Mouse (Mus musculus) MEL (cell line): ENCODE measurements around the gene Grik5.

Source experiments
- CTCF ChIP-seq, 3 experiments: IDR thresholded peaks in 2 of 3; conservative IDR thresholded peaks in 1 of 3; 2 replicates each; pipeline ENCODE4 v1.5.1; 2011 to 2012; ENCODE audit warnings: low read length in 3 of 3, low read depth in 2 of 3, mild to moderate bottlenecking in 2 of 3, improper control_type of control experiment in 1 of 3, inconsistent platforms in 1 of 3, mixed read lengths in 1 of 3, moderate library complexity in 1 of 3; ENCODE audit not compliant: control insufficient read depth in 1 of 3, insufficient read depth in 1 of 3, poor library complexity in 1 of 3, severe bottlenecking in 1 of 3
- EP300 ChIP-seq, 2 experiments: IDR thresholded peaks; 2 replicates each; pipeline ENCODE4 v1.6.1; 2011; ENCODE audit warnings: improper control_type of control experiment in 2 of 2, low read length in 2 of 2, low read depth in 1 of 2, mild to moderate bottlenecking in 1 of 2
- GATA1 ChIP-seq: IDR thresholded peaks from 2 replicates; pipeline ENCODE4 v1.6.1; 2011; ENCODE audit warnings: low read depth, low read length, improper control_type of control experiment
- MXI1 ChIP-seq: IDR thresholded peaks from 2 replicates; pipeline ENCODE4 v1.6.1; 2011; ENCODE audit warnings: mild to moderate bottlenecking, low read depth, low read length, improper control_type of control experiment
- MYB ChIP-seq: IDR thresholded peaks from 2 replicates; pipeline ENCODE4 v1.6.1; 2011; ENCODE audit warnings: mild to moderate bottlenecking, low read depth, low read length, improper control_type of control experiment
- NELFE ChIP-seq: IDR thresholded peaks from 2 replicates; pipeline ENCODE4 v1.6.1; 2011; ENCODE audit warnings: low read depth, low read length, improper control_type of control experiment
- NRF1 ChIP-seq: IDR thresholded peaks from 2 replicates; pipeline ENCODE4 v1.6.1; 2014; ENCODE audit warnings: low read depth, mild to moderate bottlenecking, inconsistent platforms, low read length, improper control_type of control experiment, moderate library complexity; ENCODE audit not compliant: poor library complexity, insufficient read depth, severe bottlenecking
- POLR2A ChIP-seq, 2 experiments: IDR thresholded peaks; 2 replicates each; pipeline ENCODE4 v1.6.1; 2011 to 2012; ENCODE audit warnings: low read length in 2 of 2, mild to moderate bottlenecking in 2 of 2, control low read depth in 1 of 2, improper control_type of control experiment in 1 of 2, low read depth in 1 of 2, moderate library complexity in 1 of 2; ENCODE audit not compliant: control insufficient read depth in 1 of 2, insufficient read depth in 1 of 2, poor library complexity in 1 of 2
- ZKSCAN1 ChIP-seq: IDR thresholded peaks from 2 replicates; pipeline ENCODE4 v1.6.1; 2012; ENCODE audit warnings: low read depth, mild to moderate bottlenecking, inconsistent platforms, low read length, improper control_type of control experiment, moderate library complexity
- ZNF384 ChIP-seq: IDR thresholded peaks from 2 replicates; pipeline ENCODE4 v1.6.1; 2012; ENCODE audit warnings: low read depth, mild to moderate bottlenecking, inconsistent platforms, low read length, improper control_type of control experiment

GRCm38 (mm10) chr7:25089875-25090274, 17.7 kb upstream of the Grik5 start:
- TF ChIP-seq NELFE = no peak
- no peak for TF ChIP-seq EP300 (IDR thresholded peaks at IDR 0.05; ENCODE audit: low read depth in 1 of 2, low read length in 2 of 2)
- TF ChIP-seq GATA1 = no peak
- TF ChIP-seq ZNF384 = no peak
- TF ChIP-seq CTCF (IDR thresholded peaks at IDR 0.05 in 2 of 3, conservative IDR thresholded peaks at IDR 0.05 in 1 of 3; ENCODE audit: control insufficient read depth in 1 of 3, insufficient read depth in 1 of 3, low read depth in 2 of 3, low read length in 3 of 3, poor library complexity in 1 of 3, severe bottlenecking in 1 of 3) = no peak
- no peak for TF ChIP-seq MYB
- no peak for TF ChIP-seq POLR2A (IDR thresholded peaks at IDR 0.05; ENCODE audit: control insufficient read depth in 1 of 2, insufficient read depth in 1 of 2, low read depth in 1 of 2, low read length in 2 of 2, poor library complexity in 1 of 2)
- TF ChIP-seq ZKSCAN1 = no peak
- TF ChIP-seq MXI1 = no peak
- no peak for TF ChIP-seq NRF1
